Mouse (Mus musculus) MEL (cell line): ENCODE measurements around the gene Sipa1l3. TPM values are rescaled to one million over a fixed set of nuclear protein-coding genes. Genes with fewer than 3 reads are reported as not detected.

Experiments
- DNase-seq: peaks from one replicate; pipeline ENCODE4 v3.0.0; 2011; ENCODE audit warnings: low read depth, low spot score
- H3K27ac ChIP-seq: 2 replicates; pipeline ENCODE4 v1.5.1; 2012; ENCODE audit warnings: low read depth, mild to moderate bottlenecking, control low read depth, low read length, moderate library complexity; ENCODE audit not compliant: control insufficient read depth
- H3K27me3 ChIP-seq, 2 experiments: fragments of 150-350 bp in 1 of 2; sonication (generic) in 1 of 2; 2 replicates each; pipeline ENCODE4 v1.6.1; 2012; ENCODE audit warnings: low read length in 2 of 2, mild to moderate bottlenecking in 2 of 2, improper control_type of control experiment in 1 of 2, moderate library complexity in 1 of 2; ENCODE audit not compliant: insufficient read depth in 2 of 2, control insufficient read depth in 1 of 2
- H3K36me3 ChIP-seq, 2 experiments: 2 replicates each; pipeline ENCODE4 v1.6.1; 2012 to 2014; ENCODE audit warnings: low read length in 2 of 2, improper control_type of control experiment in 1 of 2, inconsistent platforms in 1 of 2, mild to moderate bottlenecking in 1 of 2; ENCODE audit not compliant: insufficient read depth in 2 of 2, control insufficient read depth in 1 of 2
- H3K4me1 ChIP-seq, 2 experiments: fragments of 150-350 bp in 1 of 2; sonication (generic) in 1 of 2; 2 replicates each; pipeline ENCODE4 v1.6.1; 2012; ENCODE audit warnings: low read length in 2 of 2, improper control_type of control experiment in 1 of 2, mild to moderate bottlenecking in 1 of 2; ENCODE audit not compliant: insufficient read depth in 2 of 2, control insufficient read depth in 1 of 2
- H3K4me3 ChIP-seq, 2 experiments: fragments of 150-350 bp in 1 of 2; sonication (generic) in 1 of 2; 2 replicates each; pipeline ENCODE4 v1.5.1; 2012; ENCODE audit warnings: low read depth in 2 of 2, low read length in 2 of 2, mild to moderate bottlenecking in 2 of 2, moderate library complexity in 2 of 2, control low read depth in 1 of 2, improper control_type of control experiment in 1 of 2; ENCODE audit not compliant: control insufficient read depth in 1 of 2, insufficient read depth in 1 of 2
- H3K79me2 ChIP-seq: 2 replicates; pipeline ENCODE4 v1.6.1; 2012; ENCODE audit warnings: mild to moderate bottlenecking, low read length, moderate library complexity; ENCODE audit not compliant: control insufficient read depth, poor library complexity, insufficient read depth
- H3K9ac ChIP-seq: 2 replicates; pipeline ENCODE4 v1.6.1; 2012; ENCODE audit warnings: low read depth, mild to moderate bottlenecking, control low read depth, low read length, moderate library complexity; ENCODE audit not compliant: control insufficient read depth, poor library complexity, severe bottlenecking
- H3K9me3 ChIP-seq: fragments of 150-350 bp; sonication (generic); replicated peaks from 2 replicates; pipeline ENCODE4 v1.6.1; 2012; ENCODE audit warnings: mild to moderate bottlenecking, low read length, improper control_type of control experiment, moderate library complexity; ENCODE audit not compliant: insufficient read depth
- CHD2 ChIP-seq: IDR thresholded peaks from 2 replicates; pipeline ENCODE4 v1.6.1; 2011; ENCODE audit warnings: low read length, improper control_type of control experiment
- CTCF ChIP-seq, 3 experiments: IDR thresholded peaks in 2 of 3; conservative IDR thresholded peaks in 1 of 3; 2 replicates each; pipeline ENCODE4 v1.5.1; 2011 to 2012; ENCODE audit warnings: low read length in 3 of 3, low read depth in 2 of 3, mild to moderate bottlenecking in 2 of 3, improper control_type of control experiment in 1 of 3, inconsistent platforms in 1 of 3, mixed read lengths in 1 of 3, moderate library complexity in 1 of 3; ENCODE audit not compliant: control insufficient read depth in 1 of 3, insufficient read depth in 1 of 3, poor library complexity in 1 of 3, severe bottlenecking in 1 of 3
- EP300 ChIP-seq, 2 experiments: IDR thresholded peaks; 2 replicates each; pipeline ENCODE4 v1.6.1; 2011; ENCODE audit warnings: improper control_type of control experiment in 2 of 2, low read length in 2 of 2, low read depth in 1 of 2, mild to moderate bottlenecking in 1 of 2
- ETS1 ChIP-seq: IDR thresholded peaks from 2 replicates; pipeline ENCODE4 v1.6.1; 2012; ENCODE audit warnings: low read depth, mild to moderate bottlenecking, inconsistent platforms, low read length, improper control_type of control experiment, moderate library complexity
- KAT2A ChIP-seq: conservative IDR thresholded peaks from 2 replicates; pipeline ENCODE4 v1.6.1; 2012; ENCODE audit warnings: low read depth, low read length, improper control_type of control experiment, inconsistent platforms
- MAFK ChIP-seq: IDR thresholded peaks from 2 replicates; pipeline ENCODE4 v1.6.1; 2011; ENCODE audit warnings: low read depth, mild to moderate bottlenecking, low read length, improper control_type of control experiment, borderline replicate concordance
- MEF2A ChIP-seq: IDR thresholded peaks from 2 replicates; pipeline ENCODE4 v1.6.1; 2014; ENCODE audit warnings: low read depth, mild to moderate bottlenecking, inconsistent platforms, low read length, improper control_type of control experiment; ENCODE audit not compliant: poor library complexity, insufficient replicate concordance, severe bottlenecking; ENCODE audit errors: extremely low read depth
- NRF1 ChIP-seq: IDR thresholded peaks from 2 replicates; pipeline ENCODE4 v1.6.1; 2014; ENCODE audit warnings: low read depth, mild to moderate bottlenecking, inconsistent platforms, low read length, improper control_type of control experiment, moderate library complexity; ENCODE audit not compliant: poor library complexity, insufficient read depth, severe bottlenecking
- RCOR1 ChIP-seq: IDR thresholded peaks from 2 replicates; pipeline ENCODE4 v1.6.1; 2012; ENCODE audit warnings: low read depth, mild to moderate bottlenecking, inconsistent platforms, low read length, improper control_type of control experiment
- SIN3A ChIP-seq: IDR thresholded peaks from 2 replicates; pipeline ENCODE4 v1.6.1; 2012; ENCODE audit warnings: low read length, improper control_type of control experiment, inconsistent platforms
- SMC3 ChIP-seq: IDR thresholded peaks from 2 replicates; pipeline ENCODE4 v1.6.1; 2011; ENCODE audit warnings: low read depth, low read length, improper control_type of control experiment
- UBTF ChIP-seq: IDR thresholded peaks from 2 replicates; pipeline ENCODE4 v1.6.1; 2012; ENCODE audit warnings: low read depth, mild to moderate bottlenecking, inconsistent platforms, low read length, improper control_type of control experiment, moderate library complexity, borderline replicate concordance; ENCODE audit not compliant: insufficient read depth
- USF2 ChIP-seq, 2 experiments: IDR thresholded peaks; 2 replicates each; pipeline ENCODE4 v1.6.1; 2011 to 2012; ENCODE audit warnings: improper control_type of control experiment in 2 of 2, low read length in 2 of 2, borderline replicate concordance in 1 of 2, inconsistent platforms in 1 of 2, low read depth in 1 of 2, mild to moderate bottlenecking in 1 of 2; ENCODE audit not compliant: insufficient read depth in 1 of 2
- ZC3H11A ChIP-seq: IDR thresholded peaks from 2 replicates; pipeline ENCODE4 v1.6.1; 2012; ENCODE audit warnings: low read depth, mild to moderate bottlenecking, inconsistent platforms, low read length, improper control_type of control experiment
- ZKSCAN1 ChIP-seq: IDR thresholded peaks from 2 replicates; pipeline ENCODE4 v1.6.1; 2012; ENCODE audit warnings: low read depth, mild to moderate bottlenecking, inconsistent platforms, low read length, improper control_type of control experiment, moderate library complexity
- ZMIZ1 ChIP-seq: IDR thresholded peaks from 2 replicates; pipeline ENCODE4 v1.6.1; 2012; ENCODE audit warnings: low read depth, mild to moderate bottlenecking, inconsistent platforms, low read length, improper control_type of control experiment, moderate library complexity
- ZNF384 ChIP-seq: IDR thresholded peaks from 2 replicates; pipeline ENCODE4 v1.6.1; 2012; ENCODE audit warnings: low read depth, mild to moderate bottlenecking, inconsistent platforms, low read length, improper control_type of control experiment
- polyA plus RNA-seq, 2 experiments: library from polyadenylated mRNA; stranded (reverse) in 1 of 2; unstranded in 1 of 2; fragments of >175 nt in 1 of 2; fragments of >200 nt in 1 of 2; gene quantifications; 2 replicates each; pipeline versions ENCODE4 v1.2.1 to v1.2.4; 2012; ENCODE audit warnings: low replicate concordance in 2 of 2, low read depth in 1 of 2; ENCODE audit not compliant: insufficient read length in 2 of 2, insufficient read depth in 1 of 2, missing spikeins in 1 of 2
- total RNA-seq: library from RNA; depleted of rRNA; stranded (reverse); fragments of 300-350 nt; gene quantifications from 2 replicates; pipeline ENCODE4 v1.2.3, GENCODE M21; 2012

Gene Sipa1l3
- total and polyA plus RNA-seq, 3 experiments, result 14.9 to 49.4 TPM; not detected in 1

DNA sequence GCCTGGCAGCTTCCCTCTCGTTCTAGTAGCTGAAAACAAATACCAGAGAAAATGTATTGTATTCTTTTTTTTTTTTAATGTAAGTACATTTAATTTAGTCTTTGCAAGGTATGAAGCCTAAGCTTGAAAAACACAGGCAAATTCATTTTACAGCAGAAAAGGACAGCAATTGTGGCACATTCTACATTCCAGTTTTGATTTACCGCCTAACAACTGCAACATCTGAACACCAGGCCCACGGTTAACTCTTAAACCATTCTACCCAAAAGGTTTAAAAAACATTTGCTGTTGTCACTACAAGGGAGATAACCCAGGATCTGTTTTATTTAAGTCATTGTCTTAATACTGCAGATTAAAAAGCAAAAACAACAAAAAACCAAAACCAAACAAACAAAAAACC is 2.8 kb downstream of the Sipa1l3 start:
- no peaks in the 10 kb centered on the region for H3K27me3 ChIP-seq
- peaks cover 0 to 7% of the 10 kb centered on the region in 2 experiments; a peak in 2 of 4 replicates for H3K36me3 ChIP-seq
- H3K9ac ChIP-seq, result no peak overlapping the region
- TF ChIP-seq USF2 (IDR thresholded peaks at IDR 0.05; ENCODE audit: borderline replicate concordance in 1 of 2, insufficient read depth in 1 of 2, low read depth in 1 of 2, low read length in 2 of 2), result no peak
- TF ChIP-seq EP300 (IDR thresholded peaks at IDR 0.05; ENCODE audit: low read depth in 1 of 2, low read length in 2 of 2), result no peak
- TF ChIP-seq RCOR1, result no peak
- no peak for TF ChIP-seq ETS1
- TF ChIP-seq MAFK, result no peak
- no peak for TF ChIP-seq ZC3H11A
- no peak for TF ChIP-seq UBTF
- TF ChIP-seq KAT2A, result no peak
- no peak for TF ChIP-seq SIN3A
- TF ChIP-seq ZNF384, result no peak
- TF ChIP-seq CHD2, result no peak
- peaks cover 22% of the 10 kb centered on the region for H3K79me2 ChIP-seq
- H3K4me3 ChIP-seq, result no peak overlapping the region
- no peak overlapping the region for H3K27ac ChIP-seq
- H3K4me1 ChIP-seq, result peaks cover 4 to 11% of the 10 kb centered on the region in 2 experiments; a peak in 2 of 4 replicates
- no peak for DNase-seq
- no peaks in the 10 kb centered on the region for H3K9me3 ChIP-seq

DNA sequence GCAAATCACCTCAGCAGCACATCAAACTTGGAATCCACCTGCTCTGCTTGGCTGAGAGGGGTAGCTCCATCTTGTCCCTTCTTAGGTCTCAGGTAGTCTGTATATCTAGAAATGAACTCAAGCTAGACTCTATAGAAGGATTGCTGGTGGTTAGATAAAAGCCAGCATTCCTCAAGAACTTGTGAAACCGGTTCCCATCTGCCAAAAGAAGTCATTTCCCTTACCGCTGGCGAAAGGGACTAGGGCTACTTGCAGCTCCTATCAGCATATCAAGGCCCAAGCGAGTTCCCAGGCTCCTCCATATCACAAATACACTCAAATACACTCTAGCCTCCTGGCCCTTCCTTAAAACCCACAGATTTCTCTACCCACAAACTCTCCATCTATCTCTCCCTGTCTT is 5.7 kb downstream of the Sipa1l3 start:
- peaks cover 9 to 19% of the 10 kb centered on the region in 2 experiments; a peak in 3 of 4 replicates for H3K4me1 ChIP-seq
- H3K9me3 ChIP-seq, result no peaks in the 10 kb centered on the region
- peaks cover 23% of the 10 kb centered on the region for H3K79me2 ChIP-seq
- H3K36me3 ChIP-seq, result peaks cover 0 to 13% of the 10 kb centered on the region in 2 experiments; a peak in 2 of 4 replicates
- no peak overlapping the region for H3K4me3 ChIP-seq
- H3K27me3 ChIP-seq, result no peaks in the 10 kb centered on the region
- no peak overlapping the region for H3K27ac ChIP-seq
- H3K9ac ChIP-seq, result no peak overlapping the region
- TF ChIP-seq SMC3 (no peak), ZKSCAN1 (no peak), MEF2A (no peak), ZC3H11A (no peak), NRF1 (no peak), ZMIZ1 (no peak), CTCF (IDR thresholded peaks at IDR 0.05 in 2 of 3, conservative IDR thresholded peaks at IDR 0.05 in 1 of 3; ENCODE audit: control insufficient read depth in 1 of 3, insufficient read depth in 1 of 3, low read depth in 2 of 3, low read length in 3 of 3, poor library complexity in 1 of 3, severe bottlenecking in 1 of 3) (no peak)
- DNase-seq, result no peak
